Mouse (Mus musculus): ENCODE measurements around the gene Egfl8.

Egfl8 gene

GRCm38 (mm10) chr17:34569919-34570318, 45.9 kb downstream of the Egfl8 start:
- no peak for DNase-seq

GRCm38 (mm10) chr17:34568421-34568820, 47.4 kb downstream of the Egfl8 start:
- no peak for DNase-seq

DNA sequence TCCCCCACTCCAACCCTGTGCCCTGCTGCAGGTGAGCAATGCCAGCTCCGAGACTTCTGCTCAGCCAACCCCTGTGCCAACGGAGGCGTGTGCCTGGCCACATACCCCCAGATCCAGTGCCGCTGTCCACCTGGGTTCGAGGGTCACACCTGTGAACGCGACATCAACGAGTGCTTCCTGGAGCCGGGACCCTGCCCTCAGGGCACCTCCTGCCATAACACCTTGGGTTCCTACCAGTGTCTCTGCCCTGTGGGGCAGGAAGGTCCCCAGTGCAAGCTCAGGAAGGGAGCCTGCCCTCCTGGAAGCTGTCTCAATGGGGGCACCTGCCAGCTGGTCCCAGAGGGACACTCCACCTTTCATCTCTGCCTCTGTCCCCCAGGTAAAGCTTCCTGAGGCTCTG, 48.5 kb downstream of the Egfl8 start:
- DNase-seq: no peak

DNA sequence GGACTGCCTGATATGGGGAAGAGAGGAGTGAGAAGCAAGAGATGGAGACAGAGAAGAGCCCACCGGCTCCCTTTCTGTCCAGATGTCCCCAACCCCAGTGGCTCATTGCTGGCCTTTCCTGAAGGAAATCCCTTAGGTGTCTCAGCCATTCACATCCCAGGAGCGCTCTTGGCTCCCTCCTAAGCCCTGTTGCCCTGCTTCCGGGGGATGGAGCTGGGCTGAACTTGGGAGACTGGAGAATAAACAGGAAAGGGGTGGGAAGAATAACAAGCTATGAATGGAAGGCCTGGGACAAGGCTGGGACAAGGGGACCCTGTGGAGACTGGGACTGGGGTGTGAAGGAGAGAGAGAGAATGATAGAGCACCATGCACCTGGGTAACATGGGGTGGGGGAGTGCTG, 51.0 kb downstream of the Egfl8 start:
- DNase-seq: no peak

GRCm38 (mm10) chr17:34564003-34564421, 51.8 kb downstream of the Egfl8 start, which contains the start of gene Notch4:
Gene Notch4, plus strand, starts transcription at chr17:34564268.
- DNase-seq: no peak

- no peak for DNase-seq
These were observed 52.4 kb downstream of the Egfl8 start for GRCm38 (mm10) chr17:34563354-34563753.

Measured in thymus, adult 18-20 months (tissue).